Mouse (Mus musculus): ENCODE measurements around the gene Csrp1. TPM values are rescaled to one million over a fixed set of nuclear protein-coding genes. Genes with fewer than 3 reads are reported as not detected.

The Csrp1 gene
- polyA plus RNA-seq, 1 experiment from 2014 or later: 32.7 TPM

DNA sequence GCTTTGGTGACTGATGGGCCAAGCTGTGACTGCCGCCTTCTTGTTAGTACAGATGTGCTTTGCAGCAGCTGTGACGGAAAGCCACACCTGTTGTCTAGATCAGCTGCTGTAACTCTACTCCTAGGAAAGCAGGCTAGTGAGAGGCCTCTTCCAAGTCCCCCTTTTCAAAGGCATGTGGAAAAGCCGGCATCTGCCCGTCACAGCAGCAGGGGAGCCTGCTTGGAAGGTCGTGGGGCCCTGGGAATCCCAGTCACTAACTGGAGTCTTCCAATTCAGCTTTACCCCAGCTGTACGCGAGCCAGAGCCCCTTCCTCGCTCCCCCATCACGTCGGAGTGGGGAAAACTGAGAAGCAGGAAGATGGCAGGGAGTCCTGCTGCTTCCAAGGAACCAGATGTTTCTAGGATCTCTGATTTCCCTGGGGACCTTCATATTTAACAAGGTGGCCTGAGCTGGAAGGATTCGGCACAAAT, 21.4 kb upstream of the Csrp1 start:
- H3K4me2 ChIP-seq: no peak overlapping the region; the same call in 1 of the 2 replicates
- 56% methylated on average over 11 of the region's 11 CpGs for WGBS (ENCODE audit: insufficient replicate concordance)
- H3K9me3 ChIP-seq (replicated peaks): no peaks in the 10 kb centered on the region
- H3K4me1 ChIP-seq (replicated peaks): peaks cover 28% of the 10 kb centered on the region
- no peak overlapping the region for H3K9ac ChIP-seq
- H3K36me3 ChIP-seq (replicated peaks): no peaks in the 10 kb centered on the region
- ATAC-seq (ENCODE audit: insufficient read depth): no peak
- H3K27ac ChIP-seq (replicated peaks): no peak overlapping the region
- no peak overlapping the region for H3K4me3 ChIP-seq (replicated peaks)
- peaks cover 19% of the 10 kb centered on the region for H3K27me3 ChIP-seq

- peaks cover 19% of the 10 kb centered on the region for H3K27me3 ChIP-seq
- H3K36me3 ChIP-seq (replicated peaks): no peaks in the 10 kb centered on the region
- H3K27ac ChIP-seq (replicated peaks): no peak overlapping the region
- peak; percentile 29; the same call in 1 of the 2 replicates for ATAC-seq (ENCODE audit: insufficient read depth)
- WGBS (ENCODE audit: insufficient replicate concordance): 13% methylated on average over 29 of the region's 29 CpGs
- H3K9ac ChIP-seq: no peak overlapping the region
- 0 out of 2 replicates have a peak overlapping the region, but pooled peaks have one; percentile 14 for H3K4me3 ChIP-seq (replicated peaks)
- H3K9me3 ChIP-seq (replicated peaks): no peaks in the 10 kb centered on the region
- peaks cover 28% of the 10 kb centered on the region for H3K4me1 ChIP-seq (replicated peaks)
- H3K4me2 ChIP-seq: peak overlapping the region; percentile 49
These were observed 20.7 kb upstream of the Csrp1 start for GRCm38 (mm10) chr1:135698996-135699705.

GRCm38 (mm10) chr1:135699892-135700291, 20.0 kb upstream of the Csrp1 start:
- WGBS (ENCODE audit: insufficient replicate concordance): 23% methylated on average over 2 of the region's 2 CpGs
- no peaks in the 10 kb centered on the region for H3K36me3 ChIP-seq (replicated peaks)
- no peak overlapping the region for H3K27ac ChIP-seq (replicated peaks)
- no peak overlapping the region for H3K9ac ChIP-seq
- peaks cover 19% of the 10 kb centered on the region for H3K27me3 ChIP-seq
- H3K4me1 ChIP-seq (replicated peaks): peaks cover 28% of the 10 kb centered on the region
- ATAC-seq (ENCODE audit: insufficient read depth): no peak
- no peaks in the 10 kb centered on the region for H3K9me3 ChIP-seq (replicated peaks)
- H3K4me2 ChIP-seq: peak overlapping the region; percentile 49
- H3K4me3 ChIP-seq (replicated peaks): no peak overlapping the region

- H3K4me1 ChIP-seq (replicated peaks): peaks cover 28% of the 10 kb centered on the region
- H3K9ac ChIP-seq: no peak overlapping the region
- H3K4me2 ChIP-seq: no peak overlapping the region
- H3K4me3 ChIP-seq (replicated peaks): no peak overlapping the region
- 1% methylated on average over 7 of the region's 7 CpGs for WGBS (ENCODE audit: insufficient replicate concordance)
- H3K9me3 ChIP-seq (replicated peaks): no peaks in the 10 kb centered on the region
- no peaks in the 10 kb centered on the region for H3K36me3 ChIP-seq (replicated peaks)
- H3K27ac ChIP-seq (replicated peaks): no peak overlapping the region
- peak; percentile 27 for ATAC-seq (ENCODE audit: insufficient read depth)
- H3K27me3 ChIP-seq: peaks cover 19% of the 10 kb centered on the region
These were observed 19.3 kb upstream of the Csrp1 start for GRCm38 (mm10) chr1:135700605-135701004.

DNA sequence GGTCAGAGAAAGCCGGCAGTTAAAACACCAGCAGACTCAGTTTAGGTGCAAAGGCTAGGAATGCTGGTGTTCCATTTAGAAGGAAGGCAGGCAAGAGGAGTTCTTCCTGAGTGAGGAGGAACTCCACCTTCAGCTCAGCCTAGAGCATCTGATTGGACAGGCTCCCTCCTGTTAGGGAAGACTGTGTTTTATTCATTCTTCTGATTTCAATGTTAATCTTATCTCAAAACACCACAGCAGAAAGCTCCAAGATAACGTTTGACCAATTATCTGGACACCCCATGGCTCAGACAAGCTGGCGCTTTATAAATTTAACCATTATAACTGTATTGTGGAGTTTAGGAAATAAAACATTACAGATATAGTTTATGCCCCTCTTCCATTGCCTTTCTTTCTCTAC, 18.5 kb upstream of the Csrp1 start:
- H3K4me1 ChIP-seq (replicated peaks): peaks cover 28% of the 10 kb centered on the region
- no peak overlapping the region for H3K27ac ChIP-seq (replicated peaks)
- no peak overlapping the region for H3K9ac ChIP-seq
- H3K27me3 ChIP-seq: peaks cover 19% of the 10 kb centered on the region
- no peaks in the 10 kb centered on the region for H3K36me3 ChIP-seq (replicated peaks)
- 14% methylated on average over 3 of the region's 3 CpGs for WGBS (ENCODE audit: insufficient replicate concordance)
- H3K9me3 ChIP-seq (replicated peaks): no peaks in the 10 kb centered on the region
- ATAC-seq (ENCODE audit: insufficient read depth): peak; percentile 53
- no peak overlapping the region for H3K4me3 ChIP-seq (replicated peaks)
- 0 out of 2 replicates have a peak overlapping the region, but pooled peaks have one; percentile 13 for H3K4me2 ChIP-seq

DNA sequence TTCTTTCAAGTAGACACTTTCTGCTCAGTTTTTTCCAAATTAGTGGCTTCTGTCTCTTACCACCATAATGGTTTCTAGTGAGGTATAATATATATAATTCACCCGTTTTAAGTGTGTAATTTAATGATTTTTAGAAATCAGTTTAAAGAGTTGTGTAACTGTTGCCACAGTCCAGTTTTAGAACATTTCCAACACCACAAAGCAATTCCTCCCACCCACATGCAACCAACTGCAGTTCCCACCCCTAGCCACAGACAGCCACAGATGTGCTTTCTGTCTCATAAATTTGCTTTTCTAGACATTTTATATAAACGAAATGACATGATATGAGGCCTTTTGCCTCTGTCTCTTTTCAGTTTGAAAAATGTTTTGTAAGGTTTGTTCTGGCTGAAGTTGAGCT, 17.1 kb upstream of the Csrp1 start:
- WGBS (ENCODE audit: insufficient replicate concordance): 44% methylated on average over 2 of the region's 2 CpGs
- no peak for ATAC-seq (ENCODE audit: insufficient read depth)
- H3K27me3 ChIP-seq: peaks cover 19% of the 10 kb centered on the region
- H3K27ac ChIP-seq (replicated peaks): no peak overlapping the region
- peaks cover 28% of the 10 kb centered on the region for H3K4me1 ChIP-seq (replicated peaks)
- no peak overlapping the region for H3K9ac ChIP-seq
- no peak overlapping the region for H3K4me2 ChIP-seq
- no peaks in the 10 kb centered on the region for H3K9me3 ChIP-seq (replicated peaks)
- no peak overlapping the region for H3K4me3 ChIP-seq (replicated peaks)
- H3K36me3 ChIP-seq (replicated peaks): no peaks in the 10 kb centered on the region

DNA sequence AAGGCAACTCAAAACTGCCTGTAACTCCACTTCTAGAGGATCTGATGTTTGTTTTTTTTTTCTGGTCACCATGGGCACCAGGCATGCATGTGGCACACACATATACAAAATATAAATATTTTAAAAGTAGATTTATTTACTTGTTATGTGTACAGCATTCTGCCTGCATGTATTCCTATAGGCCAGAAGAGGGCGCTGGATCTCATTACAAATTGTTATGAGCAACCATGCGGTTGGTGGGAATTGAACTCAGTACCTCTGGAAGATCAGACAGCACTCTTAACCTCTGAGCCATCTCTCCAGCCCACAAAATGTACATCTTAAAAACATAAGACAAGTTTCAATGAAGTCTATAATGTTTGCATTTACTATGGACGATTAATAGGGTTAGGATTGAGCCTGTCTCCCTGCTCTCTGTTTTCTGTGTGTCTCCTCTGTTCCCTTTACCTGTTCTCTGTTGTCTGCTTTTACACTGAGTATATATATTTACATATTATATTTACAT, 15.5 kb upstream of the Csrp1 start:
- Histone ChIP-seq H3K27ac (replicated peaks) (no peak overlapping the region), H3K36me3 (replicated peaks) (no peaks in the 10 kb centered on the region), H3K4me3 (replicated peaks) (no peak overlapping the region), H3K9me3 (replicated peaks) (no peaks in the 10 kb centered on the region), H3K27me3 (peaks cover 4% of the 10 kb centered on the region), H3K4me2 (no peak overlapping the region), H3K4me1 (replicated peaks) (peaks cover 29% of the 10 kb centered on the region), H3K9ac (no peak overlapping the region)
- no peak for ATAC-seq (ENCODE audit: insufficient read depth)
- 54% methylated on average over 3 of the region's 3 CpGs for WGBS (ENCODE audit: insufficient replicate concordance)

GRCm38 (mm10) chr1:135708369-135708768, 11.5 kb upstream of the Csrp1 start:
- H3K4me2 ChIP-seq: peak overlapping the region; percentile 44
- 39% methylated on average over 4 of the region's 4 CpGs for WGBS (ENCODE audit: insufficient replicate concordance)
- H3K9ac ChIP-seq: no peak overlapping the region
- H3K36me3 ChIP-seq (replicated peaks): no peaks in the 10 kb centered on the region
- no peak for ATAC-seq (ENCODE audit: insufficient read depth)
- no peak overlapping the region for H3K4me3 ChIP-seq (replicated peaks)
- H3K4me1 ChIP-seq (replicated peaks): peaks cover 10% of the 10 kb centered on the region; the same call in 1 of the 2 replicates
- no peak overlapping the region for H3K27ac ChIP-seq (replicated peaks)
- H3K9me3 ChIP-seq (replicated peaks): no peaks in the 10 kb centered on the region
- H3K27me3 ChIP-seq: no peaks in the 10 kb centered on the region

GRCm38 (mm10) chr1:135711126-135711525, 8.7 kb upstream of the Csrp1 start:
- H3K9ac ChIP-seq: no peak overlapping the region
- no peak for ATAC-seq (ENCODE audit: insufficient read depth)
- H3K4me1 ChIP-seq (replicated peaks): peaks cover 30% of the 10 kb centered on the region
- H3K9me3 ChIP-seq (replicated peaks): no peaks in the 10 kb centered on the region
- H3K36me3 ChIP-seq (replicated peaks): no peaks in the 10 kb centered on the region
- no peak overlapping the region for H3K4me3 ChIP-seq (replicated peaks)
- H3K27ac ChIP-seq (replicated peaks): no peak overlapping the region
- no peaks in the 10 kb centered on the region for H3K27me3 ChIP-seq
- WGBS (ENCODE audit: insufficient replicate concordance): 14% methylated on average over 7 of the region's 7 CpGs
- no peak overlapping the region for H3K4me2 ChIP-seq

DNA sequence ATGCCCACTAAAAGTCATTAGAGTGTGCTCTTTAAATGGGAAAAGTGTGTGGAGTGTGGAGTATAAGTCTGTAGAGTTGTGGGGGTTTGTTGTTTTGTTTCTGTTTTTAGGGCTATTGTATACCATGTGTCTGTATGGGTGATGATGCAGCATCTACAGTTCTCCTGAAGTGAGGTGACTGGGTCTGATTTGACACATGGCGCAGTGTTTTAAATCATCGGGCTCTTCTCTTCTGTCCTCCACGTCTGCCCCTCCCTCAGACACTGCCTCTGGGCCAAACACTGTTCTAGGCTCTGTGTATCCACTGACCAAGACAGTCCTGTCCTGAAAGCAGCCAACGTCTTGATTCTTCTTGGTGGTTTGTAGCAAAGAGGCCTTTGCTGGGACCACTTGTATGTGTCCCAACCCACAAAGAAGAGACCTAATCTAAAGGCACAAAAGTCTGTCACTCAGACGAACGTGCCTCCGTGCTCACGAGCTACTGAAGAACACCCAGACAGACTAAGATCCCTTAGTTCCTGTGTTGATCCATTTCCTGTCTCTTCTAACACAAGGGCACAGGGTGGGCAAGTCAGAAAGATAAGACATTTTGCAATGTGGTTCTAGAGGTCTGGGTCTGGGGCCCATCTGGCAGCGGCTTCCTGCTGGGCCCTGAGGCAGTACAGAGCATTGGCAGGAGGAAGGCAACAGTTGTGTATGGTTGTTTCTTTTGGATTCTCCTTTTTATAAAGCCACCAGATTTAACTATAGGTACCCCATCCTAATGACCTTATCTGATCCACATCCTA, 5.6 kb upstream of the Csrp1 start:
- Histone ChIP-seq H3K27me3 (no peaks in the 10 kb centered on the region), H3K27ac (replicated peaks) (peak overlapping the region; percentile 53; the same call in 1 of the 2 replicates), H3K9ac (no peak overlapping the region), H3K4me3 (replicated peaks) (no peak overlapping the region), H3K36me3 (replicated peaks) (no peaks in the 10 kb centered on the region), H3K4me1 (replicated peaks) (peaks cover 23% of the 10 kb centered on the region), H3K9me3 (replicated peaks) (no peaks in the 10 kb centered on the region), H3K4me2 (peak overlapping the region; percentile 6; the same call in 1 of the 2 replicates)
- WGBS (ENCODE audit: insufficient replicate concordance): 16% methylated on average over 9 of the region's 9 CpGs
- ATAC-seq (ENCODE audit: insufficient read depth): 0 out of 2 replicates have a peak, but pooled peaks have one; percentile 20

Measured in liver, embryonic 15.5 days (tissue).